Comparison of ENCODE assay signal across 8 mouse cellular contexts in genomic region chr7:13277081-13277480, GRCm38 (mm10). TPM values are rescaled to one million over a fixed set of nuclear protein-coding genes. Genes with fewer than 3 reads are reported as not detected.
DNase-seq lines count a peak whose midpoint lies in the region; ATAC-seq and TF ChIP-seq lines count a peak whose summit lies in the region.

Gene Lig1, plus strand, starts transcription at chr7:13277283.

- DNase-seq in liver, adult 2 months (ENCODE audit: extremely low read depth, low read depth, low spot score): no peak
- no peak for DNase-seq in liver
- no peak for DNase-seq in limb, embryonic 11.5 days (ENCODE audit: low spot score)
- no peak for DNase-seq in gastrocnemius, postnatal 10 days
- DNase-seq in layer of hippocampus, adult 18-20 months (ENCODE audit: low spot score in 2 of 2): no peak

- TF ChIP-seq POLR2A in liver, adult 2 months (IDR thresholded peaks at IDR 0.05; ENCODE audit: extremely low read depth, insufficient read depth, low read length): no peak
- TF ChIP-seq POLR2A in bone marrow, adult 2 months (IDR thresholded peaks at IDR 0.05; ENCODE audit: borderline replicate concordance, control insufficient read depth, low read depth, low read length): no peak
- TF ChIP-seq POLR2A in olfactory bulb, adult 2 months (IDR thresholded peaks at IDR 0.05; ENCODE audit: insufficient read depth, low read depth, low read length): no peak

- ATAC-seq in erythroid progenitor cell, adult 5-6 weeks (replicated peaks; ENCODE audit: low FRiP score, poor library complexity, severe bottlenecking): no peak
- no peak for ATAC-seq in limb, embryonic 11.5 days (ENCODE audit: insufficient number of reproducible peaks, low FRiP score, low TSS enrichment, low read depth)

- H3K4me1 ChIP-seq in liver, adult 2 months (ENCODE audit: control insufficient read depth, insufficient read depth, low read length): peaks cover 3% of the 10 kb centered on the region
- H3K4me1 ChIP-seq in bone marrow, adult 2 months (ENCODE audit: control insufficient read depth, insufficient read depth, low read length): peaks cover 2% of the 10 kb centered on the region
- H3K4me1 ChIP-seq in limb, embryonic 11.5 days (ENCODE audit: control insufficient read depth, insufficient read depth, low read length): no peaks in the 10 kb centered on the region
- H3K4me1 ChIP-seq in olfactory bulb, adult 2 months (ENCODE audit: control insufficient read depth, insufficient read depth, low read length): peaks cover 3% of the 10 kb centered on the region; the same call in 1 of the 2 replicates

- peak within 1 kb of the TSS; percentile 66 for H3K9ac ChIP-seq in liver, adult 2 months (ENCODE audit: low read depth, low read length)
- H3K9ac ChIP-seq in limb, embryonic 11.5 days (ENCODE audit: low read length): peak within 1 kb of the TSS; percentile 78

- no peak for TF ChIP-seq CTCF in liver, adult 2 months (IDR thresholded peaks at IDR 0.05; ENCODE audit: low read depth, low read length)
- no peak for TF ChIP-seq CTCF in bone marrow, adult 2 months (IDR thresholded peaks at IDR 0.05; ENCODE audit: control insufficient read depth, insufficient read depth, low read length)
- no peak for TF ChIP-seq CTCF in olfactory bulb, adult 2 months (IDR thresholded peaks at IDR 0.05; ENCODE audit: insufficient read depth, low read depth, low read length)

- H3K4me2 ChIP-seq in limb, embryonic 11.5 days (ENCODE audit: low read depth, severe bottlenecking): peak within 1 kb of the TSS; percentile 76

- peak within 1 kb of the TSS; percentile 66 for H3K4me3 ChIP-seq in liver, adult 2 months (ENCODE audit: insufficient read depth, low read depth, low read length)
- H3K4me3 ChIP-seq in bone marrow, adult 2 months (replicated peaks; ENCODE audit: control insufficient read depth, low read depth, low read length): peak within 1 kb of the TSS; percentile 98
- H3K4me3 ChIP-seq in limb, embryonic 11.5 days (ENCODE audit: low read depth, low read length): peak within 1 kb of the TSS; percentile 52
- peak within 1 kb of the TSS; percentile 68 for H3K4me3 ChIP-seq in olfactory bulb, adult 2 months (ENCODE audit: insufficient read depth, low read depth, low read length)

- no peaks in the 10 kb centered on the region for H3K9me3 ChIP-seq in limb, embryonic 11.5 days (ENCODE audit: control insufficient read depth, low read length)

- no peak within 1 kb of the TSS for H3K27ac ChIP-seq in liver, adult 2 months (replicated peaks; ENCODE audit: insufficient read depth, low read depth, low read length)
- H3K27ac ChIP-seq in bone marrow, adult 2 months (ENCODE audit: control insufficient read depth, insufficient read depth, low read depth, low read length, poor library complexity): peak within 1 kb of the TSS; percentile 77
- peak within 1 kb of the TSS; percentile 62; the same call in 1 of the 2 replicates for H3K27ac ChIP-seq in limb, embryonic 11.5 days (replicated peaks; ENCODE audit: low read depth, low read length)
- H3K27ac ChIP-seq in olfactory bulb, adult 2 months (ENCODE audit: insufficient read depth, low read depth, low read length): peak within 1 kb of the TSS; percentile 76; the same call in 1 of the 2 replicates

- no peaks in the 10 kb centered on the region for H3K27me3 ChIP-seq in liver, adult 2 months (ENCODE audit: control insufficient read depth, insufficient read depth, low read length)
- no peaks in the 10 kb centered on the region for H3K27me3 ChIP-seq in limb, embryonic 11.5 days (ENCODE audit: control insufficient read depth, insufficient read depth, low read length)

- H3K79me2 ChIP-seq in liver, adult 2 months (ENCODE audit: control insufficient read depth, insufficient read depth, low read length): no peaks in the 10 kb centered on the region

- peaks cover 4% of the 10 kb centered on the region; the same call in 1 of the 2 replicates for H3K36me3 ChIP-seq in liver, adult 2 months (ENCODE audit: control insufficient read depth, insufficient read depth, low read length)
- peaks cover 7% of the 10 kb centered on the region; the same call in 1 of the 2 replicates for H3K36me3 ChIP-seq in limb, embryonic 11.5 days (ENCODE audit: control insufficient read depth, insufficient read depth, low read length)

- WGBS in liver, adult 2 months: 98% methylated on average over 16 of the region's 16 CpGs
- 96% methylated on average over 16 of the region's 16 CpGs for WGBS in bone marrow, adult 2 months
- WGBS in limb, embryonic 11.5 days: 96% methylated on average over 16 of the region's 16 CpGs
- 96% methylated on average over 16 of the region's 16 CpGs for WGBS in olfactory bulb, adult 2 months

RNA-seq across cellular contexts. Expression of gene Lig1, which starts in this region (rescaled TPM):
- total RNA-seq in liver, adult 2 months (2014; rRNA removed): 1.3 and 3.2 TPM in 2 replicates
- 1.4 and 1.6 TPM in 2 replicates for polyA plus RNA-seq in liver, adult 2 months (2012; rRNA removed)
- 174 and 228 TPM in 2 replicates for polyA plus RNA-seq in bone marrow, adult 2 months (2011; ENCODE audit: insufficient read depth, insufficient read length, low replicate concordance, missing spikeins)
- total RNA-seq in erythroid progenitor cell, adult 5-6 weeks (2015; ENCODE audit: low replicate concordance): 174 and 196 TPM in 2 replicates
- 133 and 162 TPM in 2 replicates for total RNA-seq in erythroid progenitor cell, adult 5-6 weeks (2017; ENCODE audit: low replicate concordance)
- polyA plus RNA-seq in limb, embryonic 11.5 days (2014; fragmentation: Nextera tagmentation; extraction: Ambion mirVana): 173 and 185 TPM in 2 replicates
- not detected in 2 replicates for polyA plus RNA-seq in olfactory bulb, adult 2 months (2012; ENCODE audit: insufficient read depth, insufficient read length, low replicate concordance, missing spikeins)
- total RNA-seq in gastrocnemius, postnatal 10 days (2021): 10 to 100 TPM in 1 of 2 experiments, 1 to 10 TPM in 1; 9.6 to 16.5 TPM
- 1 to 10 TPM; 6.0 to 7.4 TPM for total RNA-seq in layer of hippocampus, adult 18-20 months (2021)

Comparison
In these comparisons a context has a peak if more than half of its experiments do, and no peak if none do; other contexts are left out.
1. RNA of gene Lig1 (total RNA-seq): 133 to 196 TPM in erythroid progenitor cell, adult 5-6 weeks; 9.6 to 16.5 TPM in gastrocnemius, postnatal 10 days, 6.0 to 7.4 TPM in layer of hippocampus, adult 18-20 months and 1.3 to 3.2 TPM in liver, adult 2 months; every median in the first group is over 4 times any median in the second.
2. RNA of gene Lig1 (polyA plus RNA-seq): 174 to 228 TPM in bone marrow, adult 2 months, 173 to 185 TPM in limb, embryonic 11.5 days and not detected in olfactory bulb, adult 2 months; 1.4 to 1.6 TPM in liver, adult 2 months; every median in the first group is over 10 times any median in the second.
3. Peak in every context shown above with its lines, with median percentiles within 50 percentile points of each other: H3K4me3 ChIP-seq.